Mouse (Mus musculus) liver, embryonic 13.5 days (tissue): ENCODE results near the gene Prdm16. TPM values are rescaled to one million over a fixed set of nuclear protein-coding genes. Genes with fewer than 3 reads are reported as not detected.

Experiments
- ATAC-seq: fragments of 200-750 bp; cut with Nextera tagmentation; 2 replicates; pipeline ENCODE4 v1.8.0; 2017; ENCODE audit warnings: low read depth, mild to moderate bottlenecking, moderate number of reproducible peaks, moderate library complexity
- DNase-seq: peaks from one replicate; pipeline ENCODE4 v3.0.0; 2022
- H3K27ac ChIP-seq: fragments of 300-500 bp; sonication (generic); 2 replicates; pipeline ENCODE4 v1.5.1; 2015; ENCODE audit warnings: moderate library complexity, mild to moderate bottlenecking, inconsistent platforms
- H3K27me3 ChIP-seq: fragments of 300-500 bp; sonication (generic); 2 replicates; pipeline ENCODE4 v1.6.1; 2015; ENCODE audit warnings: mild to moderate bottlenecking, inconsistent platforms
- H3K36me3 ChIP-seq: fragments of 300-500 bp; sonication (generic); 2 replicates; pipeline ENCODE4 v1.6.1; 2015; ENCODE audit warnings: mild to moderate bottlenecking, inconsistent platforms
- H3K4me1 ChIP-seq: fragments of 300-500 bp; sonication (generic); replicated peaks from 2 replicates; pipeline ENCODE4 v1.6.1; 2015; ENCODE audit warnings: inconsistent platforms
- H3K4me2 ChIP-seq: fragments of 300-500 bp; sonication (generic); 2 replicates; pipeline ENCODE4 v1.6.1; 2015; ENCODE audit warnings: inconsistent platforms, mild to moderate bottlenecking, moderate library complexity
- H3K4me3 ChIP-seq: fragments of 300-500 bp; sonication (generic); replicated peaks from 2 replicates; pipeline ENCODE4 v1.5.1; 2015; ENCODE audit warnings: mild to moderate bottlenecking, inconsistent platforms
- H3K9ac ChIP-seq: fragments of 300-500 bp; sonication (generic); 2 replicates; pipeline ENCODE4 v1.6.1; 2015; ENCODE audit warnings: mild to moderate bottlenecking, inconsistent platforms
- H3K9me3 ChIP-seq: fragments of 300-500 bp; sonication (generic); replicated peaks from 2 replicates; pipeline ENCODE4 v1.6.1; 2016; ENCODE audit warnings: inconsistent platforms
- WGBS: fragments of 180-500 bp; shearing (Covaris S2); methylation state at CpG from one replicate; pipeline ENCODE4 v1.1.7; 2015; ENCODE audit not compliant: insufficient replicate concordance; 5-methylcytosine and 5-hydroxymethylcytosine counted together
- polyA plus RNA-seq: library from polyadenylated mRNA; unstranded; fragments of >200 nt; fragmentation: Nextera tagmentation; extraction: Ambion mirVana; gene quantifications from 2 replicates; pipeline ENCODE4 v1.2.1, GENCODE M21; 2015

Prdm16 gene
- polyA plus RNA-seq, 1 experiment from 2014 or later, result 1.8 TPM

DNA sequence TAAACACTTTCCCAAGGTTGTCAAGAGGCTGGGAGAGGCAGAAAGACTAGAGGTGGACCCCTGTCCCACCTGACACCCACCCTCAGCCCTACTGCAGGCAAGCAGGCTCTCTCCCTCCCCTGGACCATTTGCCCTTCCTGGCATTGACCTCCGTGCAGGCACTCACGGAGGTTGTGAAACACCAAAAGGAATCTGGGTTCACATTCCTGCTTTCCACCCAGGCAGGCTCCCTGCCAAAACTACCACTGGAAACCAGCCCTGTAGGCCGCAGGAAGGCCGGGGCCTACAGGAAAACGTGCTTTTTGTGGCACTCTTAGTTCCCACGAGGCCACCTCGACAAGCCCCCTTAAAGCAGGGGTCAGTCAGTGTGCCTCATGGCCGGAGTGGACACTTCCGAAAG lies 109.2 kb downstream of the Prdm16 start:
- WGBS, result 66% methylated on average over 9 of the region's 9 CpGs
- Histone ChIP-seq H3K4me3 (no peak overlapping the region), H3K4me1 (peaks cover 26% of the 10 kb centered on the region), H3K9me3 (no peaks in the 10 kb centered on the region), H3K4me2 (no peak overlapping the region), H3K9ac (no peak overlapping the region), H3K27ac (peak overlapping the region; percentile 29; the same call in 1 of the 2 replicates), H3K27me3 (no peaks in the 10 kb centered on the region), H3K36me3 (no peaks in the 10 kb centered on the region)
- DNase-seq (no peak), ATAC-seq (no peak)

GRCm38 (mm10) chr4:154526351-154526786 lies 110.3 kb downstream of the Prdm16 start:
- no peaks in the 10 kb centered on the region for H3K36me3 ChIP-seq
- no peak overlapping the region for H3K4me2 ChIP-seq
- H3K27ac ChIP-seq, result no peak overlapping the region
- WGBS, result 73% methylated on average over 6 of the region's 6 CpGs
- H3K9me3 ChIP-seq, result no peaks in the 10 kb centered on the region
- H3K27me3 ChIP-seq, result no peaks in the 10 kb centered on the region
- H3K9ac ChIP-seq, result no peak overlapping the region
- H3K4me1 ChIP-seq, result peaks cover 23% of the 10 kb centered on the region
- DNase-seq (no peak), ATAC-seq (no peak)
- no peak overlapping the region for H3K4me3 ChIP-seq

GRCm38 (mm10) chr4:154523898-154524297 lies 112.8 kb downstream of the Prdm16 start:
- Histone ChIP-seq H3K4me1 (peaks cover 15% of the 10 kb centered on the region), H3K9me3 (no peaks in the 10 kb centered on the region), H3K4me2 (no peak overlapping the region), H3K27me3 (no peaks in the 10 kb centered on the region), H3K9ac (no peak overlapping the region), H3K36me3 (no peaks in the 10 kb centered on the region), H3K27ac (no peak overlapping the region), H3K4me3 (no peak overlapping the region)
- ATAC-seq, result no peak
- WGBS, result 61% methylated on average over 17 of the region's 17 CpGs
- DNase-seq, result no peak

GRCm38 (mm10) chr4:154521881-154522676 lies 114.6 kb downstream of the Prdm16 start:
- WGBS, result 70% methylated on average over 7 of the region's 7 CpGs
- no peak overlapping the region for H3K9ac ChIP-seq
- no peak for DNase-seq

DNA sequence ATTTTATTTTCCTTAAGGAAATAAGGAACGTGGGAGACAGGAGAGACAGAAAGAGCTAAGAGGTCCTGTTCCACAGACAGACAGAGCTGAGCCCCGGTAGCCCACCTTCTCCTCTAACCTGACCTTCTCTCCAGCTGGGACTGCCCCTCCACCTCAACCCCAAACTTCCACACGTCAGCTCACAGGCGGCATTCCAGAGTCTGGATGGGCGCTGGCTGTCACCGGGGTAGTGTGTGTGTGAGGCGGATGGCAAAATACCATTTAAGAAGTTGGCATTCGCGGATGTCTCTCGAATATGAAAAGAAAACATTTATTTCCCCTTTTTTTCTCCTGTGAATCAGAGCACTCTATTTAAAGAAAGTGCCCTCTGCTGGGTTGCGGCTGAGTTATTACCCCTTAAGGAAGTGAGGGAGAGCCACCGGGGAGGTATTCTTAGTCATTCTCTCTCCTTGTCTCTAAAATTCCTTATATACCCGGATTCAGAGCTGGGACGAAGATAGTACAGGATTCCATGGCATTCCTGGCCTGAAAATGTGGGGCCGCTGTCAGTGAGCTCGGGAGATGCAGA lies 117.1 kb downstream of the Prdm16 start:
- Histone ChIP-seq H3K27ac (no peak overlapping the region), H3K27me3 (no peaks in the 10 kb centered on the region)

More at GRCm38 (mm10) chr4:154521881-154522676, 114.6 kb downstream of the Prdm16 start:
- Histone ChIP-seq H3K36me3 (no peaks in the 10 kb centered on the region), H3K4me3 (no peak overlapping the region), H3K9me3 (no peaks in the 10 kb centered on the region), H3K4me1 (peaks cover 6% of the 10 kb centered on the region; the same call in 1 of the 2 replicates), H3K4me2 (no peak overlapping the region), H3K27ac (no peak overlapping the region), H3K27me3 (no peaks in the 10 kb centered on the region)
- ATAC-seq, result no peak

DNA sequence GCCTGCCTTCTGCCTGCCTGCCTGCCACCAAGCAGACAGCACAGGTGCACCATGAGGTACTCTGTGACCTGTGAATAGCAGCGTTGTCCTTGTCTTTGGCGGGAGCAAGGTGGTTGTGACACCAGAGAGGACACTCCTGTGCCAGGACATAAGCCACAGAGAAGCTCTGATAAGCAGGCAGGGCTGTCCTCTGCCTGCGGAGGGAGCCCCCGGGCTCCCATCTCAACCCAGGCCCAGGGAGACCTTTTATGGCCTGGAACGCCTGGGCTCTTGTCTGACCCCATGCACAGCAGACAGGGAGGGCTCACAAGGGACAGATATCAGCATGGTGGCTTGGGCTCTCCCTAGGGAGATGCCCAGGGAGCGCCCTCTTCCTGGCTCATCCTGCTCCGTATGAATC lies 118.7 kb downstream of the Prdm16 start:
- Histone ChIP-seq H3K4me2 (no peak overlapping the region), H3K9ac (no peak overlapping the region), H3K27me3 (no peaks in the 10 kb centered on the region), H3K4me1 (no peaks in the 10 kb centered on the region), H3K9me3 (no peaks in the 10 kb centered on the region), H3K36me3 (no peaks in the 10 kb centered on the region), H3K27ac (no peak overlapping the region), H3K4me3 (no peak overlapping the region)
- ATAC-seq (no peak), DNase-seq (no peak)
- 61% methylated on average over 7 of the region's 7 CpGs for whole genome bisulfite sequencing

More for the DNA sequence above, 117.1 kb downstream of the Prdm16 start:
- no peak overlapping the region for H3K4me2 ChIP-seq
- H3K4me1 ChIP-seq, result no peaks in the 10 kb centered on the region
- DNase-seq (no peak), ATAC-seq (no peak)
- no peak overlapping the region for H3K9ac ChIP-seq
- H3K36me3 ChIP-seq, result no peaks in the 10 kb centered on the region
- 54% methylated on average over 16 of the region's 16 CpGs for WGBS
- no peaks in the 10 kb centered on the region for H3K9me3 ChIP-seq
- H3K4me3 ChIP-seq, result no peak overlapping the region

DNA sequence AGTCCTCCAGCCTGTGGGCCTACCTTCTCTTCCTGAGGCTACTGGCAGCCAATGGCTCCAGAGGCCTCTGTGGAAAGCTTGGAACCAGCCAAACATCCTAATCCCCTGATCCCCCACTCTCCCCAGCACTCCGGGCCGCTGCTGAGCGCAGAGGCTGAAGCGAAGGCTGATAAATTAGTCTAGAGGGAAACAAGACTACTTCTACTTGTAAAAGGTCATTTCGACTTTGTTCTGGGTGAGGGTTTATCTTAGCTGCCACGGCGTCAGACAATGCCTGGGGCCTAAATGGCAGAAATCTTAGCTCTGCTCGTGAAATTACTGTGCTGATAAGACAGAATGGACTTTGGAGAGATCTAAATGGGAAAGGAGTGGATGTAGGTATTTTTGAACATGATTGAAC lies 120.2 kb downstream of the Prdm16 start:
- peaks cover 9% of the 10 kb centered on the region; the same call in 1 of the 2 replicates for H3K4me1 ChIP-seq
- no peak overlapping the region for H3K4me2 ChIP-seq

DNA sequence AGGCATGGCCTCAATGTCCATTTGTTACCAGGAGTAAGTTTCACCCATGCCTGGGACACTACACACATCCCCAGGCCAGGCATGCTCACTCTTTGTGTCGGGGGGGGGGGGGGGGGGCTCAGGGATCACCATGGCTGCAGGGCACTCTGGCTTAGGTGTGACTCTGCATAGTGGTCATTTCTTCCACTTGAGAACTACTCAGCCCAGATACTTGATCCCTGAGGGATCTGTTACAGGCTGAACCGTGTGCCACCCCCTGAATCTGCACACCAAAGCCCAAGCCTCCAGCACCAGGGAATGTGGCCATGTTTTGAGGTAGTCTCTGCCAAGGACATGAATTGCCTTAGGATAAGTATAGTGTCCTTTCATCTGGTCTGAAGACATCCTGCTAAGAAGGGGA lies 123.0 kb downstream of the Prdm16 start:
- H3K27ac ChIP-seq, result no peak overlapping the region
- 49% methylated on average over 2 of the region's 2 CpGs for WGBS

More for the DNA sequence above, 120.2 kb downstream of the Prdm16 start:
- Histone ChIP-seq H3K9ac (no peak overlapping the region), H3K27ac (no peak overlapping the region), H3K9me3 (no peaks in the 10 kb centered on the region), H3K4me3 (no peak overlapping the region), H3K36me3 (no peaks in the 10 kb centered on the region), H3K27me3 (no peaks in the 10 kb centered on the region)
- no peak for ATAC-seq
- no peak for DNase-seq
- 62% methylated on average over 8 of the region's 8 CpGs for WGBS

DNA sequence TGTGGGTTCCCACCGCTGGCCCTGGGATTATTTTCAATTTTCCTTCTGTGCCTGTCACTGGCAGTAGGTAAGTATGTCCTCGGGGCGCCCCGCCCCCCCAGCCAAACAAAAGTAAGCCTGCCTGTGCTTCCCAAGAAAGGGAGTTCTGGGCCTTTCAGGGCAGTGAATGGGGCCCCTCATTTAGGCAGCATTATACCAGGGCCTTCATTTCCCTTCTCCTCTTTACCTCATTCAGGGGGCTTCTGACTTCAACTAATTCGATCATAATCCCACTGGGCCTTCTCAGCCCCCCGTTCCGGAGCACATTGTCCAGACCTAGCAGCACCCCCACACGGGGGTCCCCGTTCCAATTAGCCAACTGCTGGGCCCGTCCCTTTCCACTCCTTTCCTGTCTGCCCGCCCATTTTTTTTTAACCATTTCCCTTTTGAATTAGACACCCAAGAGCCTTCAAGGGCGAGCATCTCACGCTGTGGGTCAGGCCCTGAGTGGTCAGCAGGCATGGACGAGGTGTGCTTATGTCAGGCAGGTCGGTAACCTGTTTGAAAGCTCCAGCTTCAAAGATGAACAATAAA lies 124.1 kb downstream of the Prdm16 start:
- Histone ChIP-seq H3K9ac (no peak overlapping the region), H3K27ac (no peak overlapping the region), H3K36me3 (no peaks in the 10 kb centered on the region), H3K4me2 (no peak overlapping the region), H3K27me3 (0 out of 2 replicates have a peak, but pooled peaks cover 5% of the 10 kb centered on the region), H3K4me1 (peaks cover 9% of the 10 kb centered on the region; the same call in 1 of the 2 replicates), H3K4me3 (no peak overlapping the region), H3K9me3 (no peaks in the 10 kb centered on the region)
- WGBS, result 58% methylated on average over 15 of the region's 15 CpGs
- DNase-seq, result no peak
- ATAC-seq, result no peak

More for the DNA sequence above, 123.0 kb downstream of the Prdm16 start:
- Histone ChIP-seq H3K4me2 (no peak overlapping the region), H3K27me3 (0 out of 2 replicates have a peak, but pooled peaks cover 1% of the 10 kb centered on the region), H3K9me3 (no peaks in the 10 kb centered on the region), H3K9ac (no peak overlapping the region), H3K4me1 (peaks cover 9% of the 10 kb centered on the region; the same call in 1 of the 2 replicates), H3K36me3 (no peaks in the 10 kb centered on the region), H3K4me3 (no peak overlapping the region)
- ATAC-seq (no peak), DNase-seq (no peak)

DNA sequence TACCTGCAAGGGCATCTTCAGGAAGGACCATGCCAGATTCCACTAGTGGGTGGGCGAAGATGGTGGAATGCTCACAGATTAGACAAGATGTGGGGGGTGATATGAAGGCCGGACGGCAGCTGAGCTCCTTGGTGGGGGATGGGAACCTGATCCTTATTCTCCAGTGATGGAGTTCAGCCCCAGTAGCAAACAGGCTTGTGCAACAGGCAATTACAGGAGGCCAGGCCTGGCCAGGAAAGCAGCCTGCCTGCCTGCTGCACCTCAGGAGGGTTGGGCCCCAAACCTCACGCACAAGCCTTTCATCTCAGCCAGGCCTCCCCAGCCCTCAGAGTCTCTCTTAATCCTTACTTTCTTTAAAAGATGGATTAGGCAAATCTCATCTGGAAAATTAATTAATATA lies 124.9 kb downstream of the Prdm16 start:
- Histone ChIP-seq H3K36me3 (no peaks in the 10 kb centered on the region), H3K4me3 (no peak overlapping the region), H3K4me2 (no peak overlapping the region), H3K9me3 (no peaks in the 10 kb centered on the region), H3K4me1 (peaks cover 9% of the 10 kb centered on the region; the same call in 1 of the 2 replicates), H3K9ac (no peak overlapping the region), H3K27me3 (peaks cover 12% of the 10 kb centered on the region; the same call in 1 of the 2 replicates), H3K27ac (no peak overlapping the region)
- DNase-seq (no peak), ATAC-seq (no peak)
- WGBS, result 54% methylated on average over 4 of the region's 4 CpGs

GRCm38 (mm10) chr4:154506774-154507435 lies 129.8 kb downstream of the Prdm16 start:
- Histone ChIP-seq H3K4me2 (no peak overlapping the region), H3K4me3 (no peak overlapping the region), H3K36me3 (no peaks in the 10 kb centered on the region), H3K9ac (no peak overlapping the region), H3K27me3 (peaks cover 25% of the 10 kb centered on the region), H3K9me3 (no peaks in the 10 kb centered on the region), H3K27ac (no peak overlapping the region), H3K4me1 (0 out of 2 replicates have a peak, but pooled peaks cover 4% of the 10 kb centered on the region)
- no peak for DNase-seq
- no peak for ATAC-seq
- 17% methylated on average over 20 of the region's 20 CpGs for WGBS
